Mouse (Mus musculus) macrophage (primary cell): Measurements from ENCODE around the gene Got1. TPM values are rescaled to one million over a fixed set of nuclear protein-coding genes. Genes with fewer than 3 reads are reported as not detected.

Source experiments
- H3K27ac ChIP-seq: fragments of 350-480 bp; formaldehyde crosslinking; 2 replicates; pipeline ENCODE4 v1.9.0; 2021
- H3K36me3 ChIP-seq: fragments of 350-480 bp; formaldehyde crosslinking; 2 replicates; pipeline ENCODE4 v1.9.0; 2021; ENCODE audit errors: inconsistent target
- H3K4me3 ChIP-seq: fragments of 350-480 bp; formaldehyde crosslinking; 2 replicates; pipeline ENCODE4 v1.9.0; 2021; ENCODE audit errors: inconsistent target
- H3K79me2 ChIP-seq: fragments of 350-480 bp; formaldehyde crosslinking; 2 replicates; pipeline ENCODE4 v1.9.0; 2021; ENCODE audit errors: inconsistent target
- WGBS: methylation state at CpG from one replicate; pipeline ENCODE4 v1.1.7; 2026; ENCODE audit warnings: inconsistent platforms; ENCODE audit not compliant: missing documents; 5-methylcytosine and 5-hydroxymethylcytosine counted together
- polyA plus RNA-seq: library from polyadenylated mRNA; stranded (reverse); fragments of 250-400 nt; gene quantifications from 3 replicates; pipeline ENCODE4 v1.2.4, GENCODE M21; 2018; ENCODE audit warnings: inconsistent platforms

The Got1 gene
- polyA plus RNA-seq, 1 experiment from 2014 or later = 158 TPM

DNA sequence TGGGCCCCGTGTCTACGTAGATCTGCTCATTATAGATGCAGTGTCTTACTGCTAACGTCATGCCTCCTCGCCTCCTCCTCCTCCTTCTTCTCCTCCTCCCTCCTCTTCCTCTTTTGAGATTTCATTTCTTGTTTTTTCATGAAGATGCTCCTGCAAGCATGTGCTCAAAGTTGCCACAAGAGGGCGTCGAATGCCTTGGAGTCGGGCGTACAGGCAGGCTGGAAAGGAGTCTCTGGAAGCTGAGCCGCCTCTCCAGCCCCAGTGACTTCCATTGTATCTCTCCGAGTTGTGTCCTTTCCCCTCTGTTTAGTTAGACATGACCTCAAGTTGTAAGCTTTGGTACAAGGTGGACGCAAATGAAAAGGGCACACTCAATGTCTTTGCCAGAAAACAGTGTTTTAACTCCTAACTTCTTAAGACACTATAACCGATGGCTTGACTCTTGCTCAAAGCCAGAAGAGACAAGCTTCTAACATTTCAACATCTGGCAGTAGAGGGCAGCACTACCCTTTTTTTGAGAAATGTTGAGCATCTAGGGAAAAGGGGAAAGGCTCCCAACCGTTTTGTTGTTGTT lies 5.9 kb upstream of the Got1 start:
- Histone ChIP-seq H3K79me2 (no peaks in the 10 kb centered on the region), H3K36me3 (no peaks in the 10 kb centered on the region), H3K4me3 (no peak overlapping the region; the same call in 1 of the 2 replicates), H3K27ac (no peak overlapping the region)
- WGBS = 1% methylated on average over 13 of the region's 13 CpGs

GRCm38 (mm10) chr19:43528056-43528587 lies 3.7 kb upstream of the Got1 start:
- no peaks in the 10 kb centered on the region for H3K36me3 ChIP-seq
- WGBS = 93% methylated on average over 8 of the region's 8 CpGs
- peaks cover 9% of the 10 kb centered on the region for H3K79me2 ChIP-seq
- no peak overlapping the region for H3K4me3 ChIP-seq
- no peak overlapping the region for H3K27ac ChIP-seq

- no peak overlapping the region for H3K27ac ChIP-seq
- no peaks in the 10 kb centered on the region for H3K36me3 ChIP-seq
- WGBS = 21% methylated on average over 11 of the region's 11 CpGs
- peaks cover 19% of the 10 kb centered on the region for H3K79me2 ChIP-seq
- no peak overlapping the region for H3K4me3 ChIP-seq
Observed at GRCm38 (mm10) chr19:43527131-43527530, 2.7 kb upstream of the Got1 start.

- no peaks in the 10 kb centered on the region for H3K36me3 ChIP-seq
- H3K27ac ChIP-seq = no peak overlapping the region
- H3K79me2 ChIP-seq = peaks cover 30% of the 10 kb centered on the region
- no peak overlapping the region for H3K4me3 ChIP-seq
- WGBS = 95% methylated on average over 9 of the region's 9 CpGs
Observed at GRCm38 (mm10) chr19:43526025-43526424, 1.6 kb upstream of the Got1 start.

GRCm38 (mm10) chr19:43525566-43525965 lies 1.2 kb upstream of the Got1 start:
- WGBS = 98% methylated on average over 7 of the region's 7 CpGs
- Histone ChIP-seq H3K27ac (peak overlapping the region; percentile 62; the same call in 1 of the 2 replicates), H3K4me3 (no peak overlapping the region), H3K79me2 (peaks cover 35% of the 10 kb centered on the region), H3K36me3 (no peaks in the 10 kb centered on the region)

GRCm38 (mm10) chr19:43525104-43525482 lies 688 bp upstream of the Got1 start:
- no peaks in the 10 kb centered on the region for H3K36me3 ChIP-seq
- H3K27ac ChIP-seq = peak overlapping the region; percentile 62
- H3K79me2 ChIP-seq = peaks cover 39% of the 10 kb centered on the region
- 16% methylated on average over 10 of the region's 10 CpGs for WGBS
- peak overlapping the region; percentile 97 for H3K4me3 ChIP-seq

DNA sequence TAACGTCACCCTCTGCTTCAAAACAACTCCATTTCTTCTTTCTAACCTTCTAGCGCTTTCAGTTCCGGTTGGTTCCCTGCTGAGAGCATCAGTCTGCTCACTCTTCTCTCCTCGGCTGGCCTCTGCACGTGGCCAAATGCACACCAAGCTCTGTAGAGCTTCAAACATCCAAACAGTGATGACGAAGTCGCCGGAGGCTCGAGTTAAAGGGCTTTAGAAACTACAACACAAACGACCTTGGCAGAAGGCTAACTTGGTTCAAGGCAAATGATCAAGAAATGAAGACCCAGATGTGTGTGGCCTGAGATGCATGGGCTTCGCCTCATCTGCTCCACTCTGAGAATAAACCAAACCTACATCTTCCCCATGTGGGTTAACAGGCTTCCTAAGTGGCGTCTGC lies 854 bp downstream of the Got1 start:
- 6% methylated on average over 12 of the region's 12 CpGs for WGBS
- Histone ChIP-seq H3K4me3 (peak overlapping the region; percentile 97), H3K27ac (peak overlapping the region; percentile 66), H3K79me2 (peaks cover 55% of the 10 kb centered on the region), H3K36me3 (no peaks in the 10 kb centered on the region)

DNA sequence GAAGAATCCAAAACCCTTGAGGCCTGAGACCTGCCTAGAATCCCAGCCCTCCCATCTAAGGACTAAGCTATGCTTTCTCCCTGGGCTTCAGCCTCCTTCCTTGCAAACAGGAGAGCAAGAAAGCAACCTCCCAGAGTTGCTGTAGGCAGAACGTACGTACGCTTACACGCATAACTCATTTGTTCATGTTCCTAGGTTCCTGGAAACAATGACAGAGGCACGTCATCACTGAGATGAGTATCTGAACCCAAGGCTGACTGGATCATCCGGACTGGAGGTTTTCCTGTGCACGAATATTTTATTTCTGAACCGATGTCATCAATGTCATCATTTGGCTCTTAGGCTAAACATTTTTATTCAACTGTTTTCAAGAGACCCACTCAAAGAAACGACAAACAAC lies 2.4 kb downstream of the Got1 start:
- no peak overlapping the region for H3K4me3 ChIP-seq
- peaks cover 70% of the 10 kb centered on the region for H3K79me2 ChIP-seq
- peaks cover 9% of the 10 kb centered on the region; the same call in 1 of the 2 replicates for H3K36me3 ChIP-seq
- WGBS = 95% methylated on average over 9 of the region's 9 CpGs
- H3K27ac ChIP-seq = no peak overlapping the region

- WGBS = 77% methylated on average over 8 of the region's 8 CpGs
Observed at GRCm38 (mm10) chr19:43521362-43521761, 3.0 kb downstream of the Got1 start.

DNA sequence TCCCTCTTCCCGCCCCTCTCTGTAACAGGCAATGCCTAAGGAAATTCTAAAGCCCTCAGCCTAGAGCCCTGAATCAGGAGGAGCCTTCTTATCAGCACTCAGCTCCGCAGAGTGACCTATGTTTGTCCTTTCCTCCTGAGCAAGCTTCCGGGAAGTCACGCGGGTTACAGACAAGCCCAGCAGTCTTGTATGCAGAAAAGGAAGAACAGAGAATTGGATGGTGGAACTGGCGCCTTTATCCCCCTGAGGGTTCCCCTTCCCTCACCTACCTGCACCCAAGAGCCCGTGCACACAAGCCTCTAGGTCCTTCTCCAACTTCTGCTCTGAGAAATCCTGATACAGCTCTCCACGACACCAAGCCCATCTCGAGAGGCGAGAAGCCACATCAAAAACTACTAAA lies 4.0 kb downstream of the Got1 start:
- Histone ChIP-seq H3K27ac (peak overlapping the region; percentile 62), H3K4me3 (no peak overlapping the region), H3K79me2 (peaks cover 86% of the 10 kb centered on the region), H3K36me3 (peaks cover 21% of the 10 kb centered on the region)
- 27% methylated on average over 9 of the region's 10 CpGs for WGBS

More at GRCm38 (mm10) chr19:43521362-43521761, 3.0 kb downstream of the Got1 start:
- peaks cover 11% of the 10 kb centered on the region; the same call in 1 of the 2 replicates for H3K36me3 ChIP-seq
- no peak overlapping the region for H3K4me3 ChIP-seq
- H3K27ac ChIP-seq = peak overlapping the region; percentile 62; the same call in 1 of the 2 replicates
- peaks cover 77% of the 10 kb centered on the region for H3K79me2 ChIP-seq

GRCm38 (mm10) chr19:43519226-43519625 lies 5.2 kb downstream of the Got1 start:
- 97% methylated on average over 10 of the region's 10 CpGs for WGBS
- Histone ChIP-seq H3K36me3 (peaks cover 32% of the 10 kb centered on the region), H3K4me3 (no peak overlapping the region), H3K27ac (peak overlapping the region; percentile 62; the same call in 1 of the 2 replicates), H3K79me2 (peaks cover 97% of the 10 kb centered on the region)

- Histone ChIP-seq H3K36me3 (peaks cover 35% of the 10 kb centered on the region), H3K79me2 (peaks cover 100% of the 10 kb centered on the region), H3K27ac (no peak overlapping the region), H3K4me3 (no peak overlapping the region)
- WGBS = 92% methylated on average over 7 of the region's 7 CpGs
Observed at GRCm38 (mm10) chr19:43518261-43518660, 6.1 kb downstream of the Got1 start.

- Histone ChIP-seq H3K27ac (no peak overlapping the region), H3K36me3 (peaks cover 35% of the 10 kb centered on the region), H3K4me3 (no peak overlapping the region), H3K79me2 (peaks cover 100% of the 10 kb centered on the region)
- over 99% methylated on average over 7 of the region's 7 CpGs for WGBS
Observed at GRCm38 (mm10) chr19:43517808-43518207, 6.6 kb downstream of the Got1 start.

DNA sequence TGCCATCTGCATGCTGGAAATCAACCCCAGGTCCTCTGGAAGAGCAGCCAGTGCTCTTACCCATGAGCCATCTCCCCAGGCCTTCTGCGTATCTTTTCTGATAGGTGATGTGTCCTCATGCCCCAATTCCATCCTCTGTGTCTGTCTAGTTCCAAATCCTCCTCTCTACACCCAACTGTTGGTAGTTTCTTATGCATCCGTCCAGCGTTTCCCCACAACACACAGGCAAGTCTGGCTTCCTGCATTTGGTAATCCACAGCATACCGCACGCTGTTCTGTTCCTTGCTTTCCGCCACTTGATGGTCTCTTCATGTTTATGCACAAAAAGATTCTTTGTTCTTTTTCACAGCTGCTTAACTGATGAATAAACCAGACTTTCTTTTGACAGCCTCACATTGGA lies 7.1 kb downstream of the Got1 start:
- H3K36me3 ChIP-seq = peaks cover 35% of the 10 kb centered on the region
- WGBS = 90% methylated on average over 6 of the region's 6 CpGs
- no peak overlapping the region for H3K4me3 ChIP-seq
- peaks cover 97% of the 10 kb centered on the region for H3K79me2 ChIP-seq
- no peak overlapping the region for H3K27ac ChIP-seq

DNA sequence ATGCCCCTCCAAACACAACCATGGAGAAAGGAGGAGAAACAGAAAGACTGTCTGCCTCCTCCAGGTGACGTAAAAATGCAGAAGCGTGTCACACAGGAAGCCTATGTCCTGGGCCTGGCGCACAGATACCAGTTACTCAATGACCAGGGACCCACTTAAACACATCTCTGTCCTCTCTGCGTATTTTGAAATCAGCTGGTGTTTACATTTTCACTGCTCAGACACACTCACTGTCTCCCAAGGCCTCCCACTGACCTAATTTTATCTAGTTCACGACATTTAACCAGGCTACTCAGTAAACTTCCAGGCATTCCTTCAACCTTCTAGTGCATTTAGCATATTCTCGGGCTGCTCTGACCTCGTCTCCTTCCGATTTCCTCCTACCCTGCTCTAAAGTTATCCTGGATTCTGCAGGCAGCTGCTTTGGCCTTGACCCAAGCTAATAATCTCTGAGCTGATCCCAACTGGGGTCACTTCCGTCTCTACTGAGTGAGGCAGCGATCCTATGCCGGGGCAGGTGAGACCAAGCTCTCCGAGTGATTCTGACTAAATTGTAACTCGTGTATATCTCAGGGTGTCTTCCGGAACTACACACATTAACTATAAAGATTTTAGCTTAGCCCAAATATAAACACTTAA lies 7.9 kb downstream of the Got1 start:
- 93% methylated on average over 14 of the region's 14 CpGs for WGBS
- no peak overlapping the region for H3K4me3 ChIP-seq
- peaks cover 35% of the 10 kb centered on the region for H3K36me3 ChIP-seq
- H3K27ac ChIP-seq = no peak overlapping the region
- peaks cover 89% of the 10 kb centered on the region for H3K79me2 ChIP-seq
